Mouse (Mus musculus): ENCODE results near the gene Thoc3.

The Thoc3 gene

GRCm38 (mm10) chr13:54446686-54447495 is 21.8 kb downstream of the Thoc3 start:
- DNase-seq (ENCODE audit: extremely low spot score, low read depth, low spot score) = peak; percentile 75

- no peak for DNase-seq (ENCODE audit: extremely low spot score, low read depth, low spot score)
These were observed 25.0 kb downstream of the Thoc3 start for GRCm38 (mm10) chr13:54443693-54444092.

GRCm38 (mm10) chr13:54439912-54440311 is 28.7 kb downstream of the Thoc3 start:
- DNase-seq (ENCODE audit: extremely low spot score, low read depth, low spot score) = no peak

GRCm38 (mm10) chr13:54438814-54439213 is 29.8 kb downstream of the Thoc3 start:
- DNase-seq (ENCODE audit: extremely low spot score, low read depth, low spot score) = no peak

- DNase-seq (ENCODE audit: extremely low spot score, low read depth, low spot score) = no peak
These were observed 31.6 kb downstream of the Thoc3 start for GRCm38 (mm10) chr13:54437083-54437482.

GRCm38 (mm10) chr13:54436666-54437065 is 32.0 kb downstream of the Thoc3 start:
- DNase-seq (ENCODE audit: extremely low spot score, low read depth, low spot score) = no peak

- no peak for DNase-seq (ENCODE audit: extremely low spot score, low read depth, low spot score)
These were observed 37.5 kb downstream of the Thoc3 start for GRCm38 (mm10) chr13:54431161-54431560.

GRCm38 (mm10) chr13:54430051-54430450 is 38.6 kb downstream of the Thoc3 start:
- DNase-seq (ENCODE audit: extremely low spot score, low read depth, low spot score) = no peak

- no peak for DNase-seq (ENCODE audit: extremely low spot score, low read depth, low spot score)
These were observed 39.9 kb downstream of the Thoc3 start for GRCm38 (mm10) chr13:54428771-54429170.

GRCm38 (mm10) chr13:54426781-54427655 is 41.6 kb downstream of the Thoc3 start:
- DNase-seq (ENCODE audit: extremely low spot score, low read depth, low spot score) = no peak

GRCm38 (mm10) chr13:54425269-54425668 is 43.4 kb downstream of the Thoc3 start:
- DNase-seq (ENCODE audit: extremely low spot score, low read depth, low spot score) = no peak

- no peak for DNase-seq (ENCODE audit: extremely low spot score, low read depth, low spot score)
These were observed 48.4 kb downstream of the Thoc3 start for GRCm38 (mm10) chr13:54420226-54420625.

- no peak for DNase-seq (ENCODE audit: extremely low spot score, low read depth, low spot score)
These were observed 49.8 kb downstream of the Thoc3 start for GRCm38 (mm10) chr13:54418781-54419327.

- no peak for DNase-seq (ENCODE audit: extremely low spot score, low read depth, low spot score)
These were observed 53.6 kb downstream of the Thoc3 start for GRCm38 (mm10) chr13:54415059-54415458.

GRCm38 (mm10) chr13:54412721-54413120 is 55.9 kb downstream of the Thoc3 start:
- no peak for DNase-seq (ENCODE audit: extremely low spot score, low read depth, low spot score)

GRCm38 (mm10) chr13:54412236-54412635 is 56.4 kb downstream of the Thoc3 start:
- no peak for DNase-seq (ENCODE audit: extremely low spot score, low read depth, low spot score)

GRCm38 (mm10) chr13:54411656-54412055 is 57.0 kb downstream of the Thoc3 start:
- no peak for DNase-seq (ENCODE audit: extremely low spot score, low read depth, low spot score)

All from hindlimb bud, embryonic 11.5 days (tissue).